ENCODE assay signal across 14 mouse cellular contexts in genomic region chr5:127587854-127588253, GRCm38 (mm10). TPM values are rescaled to one million over a fixed set of nuclear protein-coding genes. Genes with fewer than 3 reads are reported as not detected.
DNase-seq lines count a peak whose midpoint lies in the region; ATAC-seq and TF ChIP-seq lines count a peak whose summit lies in the region.
"Had no signal": no experiment of that assay in that cellular context is flagged by ENCODE, and none has a peak within 500 bp of the region (broad histone marks: within the 10 kb centered on the region; RNA-seq: fewer than 3 reads in every experiment).

No protein-coding gene starts in this region.

- no peaks in the 10 kb centered on the region for H3K4me1 ChIP-seq in forebrain, postnatal 0 days (ENCODE audit: insufficient read depth)
- no peaks in the 10 kb centered on the region for H3K4me1 ChIP-seq in forebrain, embryonic 16.5 days (replicated peaks; ENCODE audit: control insufficient read depth, insufficient read depth, low read length)
- H3K4me1 ChIP-seq in midbrain, embryonic 14.5 days (ENCODE audit: control insufficient read depth, insufficient read depth, low read length): no peaks in the 10 kb centered on the region
- no peaks in the 10 kb centered on the region for H3K4me1 ChIP-seq in midbrain, embryonic 13.5 days (replicated peaks)
- no peaks in the 10 kb centered on the region for H3K4me1 ChIP-seq in cortical plate, adult 2 months (ENCODE audit: control insufficient read depth, insufficient read depth, low read length)
- H3K4me1 ChIP-seq in stomach, postnatal 0 days (replicated peaks; ENCODE audit: control insufficient read depth, insufficient read depth): no peaks in the 10 kb centered on the region
- H3K4me1 ChIP-seq: embryonic facial prominence, embryonic 12.5 days; forebrain, embryonic 13.5 days; lung, embryonic 15.5 days; midbrain, embryonic 15.5 days had no signal

- 75% methylated on average over 6 of the region's 6 CpGs for WGBS in forebrain, postnatal 0 days
- 76% methylated on average over 6 of the region's 6 CpGs for WGBS in forebrain, embryonic 16.5 days
- 76% methylated on average over 6 of the region's 6 CpGs for WGBS in midbrain, embryonic 14.5 days
- WGBS in midbrain, embryonic 13.5 days: 76% methylated on average over 6 of the region's 6 CpGs
- WGBS in stomach, postnatal 0 days: 70% methylated on average over 6 of the region's 6 CpGs

- no peak for TF ChIP-seq POLR2A in cortical plate, adult 2 months (IDR thresholded peaks at IDR 0.05; ENCODE audit: extremely low read depth, insufficient read depth, low read length)

- H3K27me3 ChIP-seq in forebrain, postnatal 0 days (ENCODE audit: insufficient read depth, low read length): no peaks in the 10 kb centered on the region
- no peaks in the 10 kb centered on the region for H3K27me3 ChIP-seq in forebrain, embryonic 16.5 days (replicated peaks; ENCODE audit: control insufficient read depth, insufficient read depth, low read length)
- no peaks in the 10 kb centered on the region for H3K27me3 ChIP-seq in midbrain, embryonic 14.5 days (ENCODE audit: control insufficient read depth, insufficient read depth, low read length)
- H3K27me3 ChIP-seq in midbrain, embryonic 13.5 days: no peaks in the 10 kb centered on the region
- no peaks in the 10 kb centered on the region for H3K27me3 ChIP-seq in stomach, postnatal 0 days (ENCODE audit: control insufficient read depth, insufficient read depth, low read length)
- H3K27me3 ChIP-seq: embryonic facial prominence, embryonic 12.5 days; forebrain, embryonic 13.5 days; lung, embryonic 15.5 days; midbrain, embryonic 15.5 days had no signal

- TF ChIP-seq CTCF in forebrain, postnatal 0 days (IDR thresholded peaks at IDR 0.05; ENCODE audit: low read depth): peak; percentile 37
- TF ChIP-seq CTCF in cortical plate, adult 2 months (IDR thresholded peaks at IDR 0.05; ENCODE audit: extremely low read depth, insufficient read depth, low read length): peak; percentile 11; the same call in 1 of the 2 replicates
- TF ChIP-seq CTCF in stomach, postnatal 0 days (IDR thresholded peaks at IDR 0.05; ENCODE audit: low read depth): peak; percentile 46

- ATAC-seq in forebrain, postnatal 0 days: no peak
- ATAC-seq in forebrain, embryonic 16.5 days: no peak
- ATAC-seq in midbrain, embryonic 14.5 days (ENCODE audit: low FRiP score, low TSS enrichment): no peak
- ATAC-seq in midbrain, embryonic 13.5 days: no peak
- ATAC-seq in stomach, postnatal 0 days (ENCODE audit: low FRiP score, low TSS enrichment): no peak
- ATAC-seq: forebrain, embryonic 13.5 days; intestine, embryonic 16.5 days; midbrain, embryonic 15.5 days had no signal

- TF ChIP-seq EP300 in stomach, postnatal 0 days (optimal IDR thresholded peaks at IDR 0.05): no peak

- no peak overlapping the region for H3K4me2 ChIP-seq in forebrain, postnatal 0 days (ENCODE audit: low read depth)
- H3K4me2 ChIP-seq in forebrain, embryonic 16.5 days (ENCODE audit: low read length): no peak overlapping the region
- no peak overlapping the region for H3K4me2 ChIP-seq in midbrain, embryonic 14.5 days (ENCODE audit: low read length)
- no peak overlapping the region for H3K4me2 ChIP-seq in midbrain, embryonic 13.5 days (replicated peaks)
- no peak overlapping the region for H3K4me2 ChIP-seq in stomach, postnatal 0 days (replicated peaks; ENCODE audit: low read depth)
- H3K4me2 ChIP-seq: embryonic facial prominence, embryonic 12.5 days; forebrain, embryonic 13.5 days; lung, embryonic 15.5 days; midbrain, embryonic 15.5 days had no signal

- no peak overlapping the region for H3K27ac ChIP-seq in forebrain, postnatal 0 days (ENCODE audit: low read depth, low read length)
- H3K27ac ChIP-seq in forebrain, embryonic 16.5 days (ENCODE audit: low read length): no peak overlapping the region
- no peak overlapping the region for H3K27ac ChIP-seq in midbrain, embryonic 14.5 days (replicated peaks; ENCODE audit: low read depth, low read length)
- H3K27ac ChIP-seq in midbrain, embryonic 13.5 days: no peak overlapping the region
- no peak overlapping the region for H3K27ac ChIP-seq in cortical plate, adult 2 months (ENCODE audit: insufficient read depth, low read length)
- no peak overlapping the region for H3K27ac ChIP-seq in stomach, postnatal 0 days (replicated peaks)
- H3K27ac ChIP-seq: embryonic facial prominence, embryonic 12.5 days; forebrain, embryonic 13.5 days; lung, embryonic 15.5 days; midbrain, embryonic 15.5 days had no signal

- H3K4me3 ChIP-seq in forebrain, postnatal 0 days (ENCODE audit: low read depth, low read length): no peak overlapping the region
- H3K4me3 ChIP-seq in forebrain, embryonic 16.5 days (replicated peaks; ENCODE audit: low read length): no peak overlapping the region
- H3K4me3 ChIP-seq in midbrain, embryonic 14.5 days (replicated peaks; ENCODE audit: low read depth, low read length): no peak overlapping the region
- no peak overlapping the region for H3K4me3 ChIP-seq in midbrain, embryonic 13.5 days (replicated peaks)
- H3K4me3 ChIP-seq in cortical plate, adult 2 months (ENCODE audit: insufficient read depth, low read length): no peak overlapping the region
- no peak overlapping the region for H3K4me3 ChIP-seq in stomach, postnatal 0 days (ENCODE audit: low read depth, low read length)
- H3K4me3 ChIP-seq: embryonic facial prominence, embryonic 12.5 days; forebrain, embryonic 13.5 days; lung, embryonic 15.5 days; midbrain, embryonic 15.5 days had no signal

- peaks cover 8% of the 10 kb centered on the region; the same call in 1 of the 2 replicates for H3K36me3 ChIP-seq in forebrain, postnatal 0 days (ENCODE audit: insufficient read depth)
- 0 out of 2 replicates have a peak, but pooled peaks cover 4% of the 10 kb centered on the region for H3K36me3 ChIP-seq in forebrain, embryonic 16.5 days (ENCODE audit: control insufficient read depth, insufficient read depth)
- no peaks in the 10 kb centered on the region for H3K36me3 ChIP-seq in midbrain, embryonic 14.5 days (ENCODE audit: control insufficient read depth, insufficient read depth, low read length)
- peaks cover 13% of the 10 kb centered on the region for H3K36me3 ChIP-seq in midbrain, embryonic 13.5 days
- H3K36me3 ChIP-seq in stomach, postnatal 0 days (ENCODE audit: control insufficient read depth, insufficient read depth, low read length): no peaks in the 10 kb centered on the region
- H3K36me3 ChIP-seq: embryonic facial prominence, embryonic 12.5 days had no signal

- H3K9ac ChIP-seq in forebrain, postnatal 0 days: no peak overlapping the region
- no peak overlapping the region for H3K9ac ChIP-seq in forebrain, embryonic 16.5 days (replicated peaks; ENCODE audit: low read depth, low read length)
- no peak overlapping the region for H3K9ac ChIP-seq in midbrain, embryonic 14.5 days (replicated peaks; ENCODE audit: low read length)
- no peak overlapping the region for H3K9ac ChIP-seq in midbrain, embryonic 13.5 days (replicated peaks)
- H3K9ac ChIP-seq in stomach, postnatal 0 days (ENCODE audit: low read length): no peak overlapping the region
- H3K9ac ChIP-seq: embryonic facial prominence, embryonic 12.5 days; forebrain, embryonic 13.5 days; lung, embryonic 15.5 days; midbrain, embryonic 15.5 days had no signal

- peak; percentile 24 for DNase-seq in forebrain, postnatal 0 days
- peak; percentile 42 for DNase-seq in midbrain, embryonic 14.5 days
- no peak for DNase-seq in stomach, postnatal 0 days (ENCODE audit: low spot score)
- DNase-seq in adrenal gland, adult 18-20 months (ENCODE audit: low spot score in 2 of 2): no peak
- no peak for DNase-seq in spleen, postnatal 10 days (ENCODE audit: low spot score in 2 of 2)

- no peaks in the 10 kb centered on the region for H3K9me3 ChIP-seq in forebrain, postnatal 0 days (ENCODE audit: low read length)
- no peaks in the 10 kb centered on the region for H3K9me3 ChIP-seq in forebrain, embryonic 16.5 days (ENCODE audit: control insufficient read depth, low read length)
- no peaks in the 10 kb centered on the region for H3K9me3 ChIP-seq in midbrain, embryonic 14.5 days (ENCODE audit: control insufficient read depth, low read length)
- H3K9me3 ChIP-seq in midbrain, embryonic 13.5 days: no peaks in the 10 kb centered on the region
- no peaks in the 10 kb centered on the region for H3K9me3 ChIP-seq in stomach, postnatal 0 days (ENCODE audit: control insufficient read depth, low read length)
- H3K9me3 ChIP-seq: embryonic facial prominence, embryonic 12.5 days; forebrain, embryonic 13.5 days; lung, embryonic 15.5 days; midbrain, embryonic 15.5 days had no signal

RNA-seq across cellular contexts. Expression of gene Glt1d1, which starts 44.2 kb away (rescaled TPM):
- total RNA-seq in forebrain, postnatal 0 days (2014; rRNA removed): 10.5 and 12.0 TPM in 2 replicates
- 1.0 and 1.1 TPM in 2 replicates for polyA plus RNA-seq in forebrain, postnatal 0 days (2015; fragmentation: Nextera tagmentation; extraction: Ambion mirVana)
- polyA plus RNA-seq in forebrain, embryonic 16.5 days (2015; fragmentation: Nextera tagmentation; extraction: Ambion mirVana): 0.98 and 1.1 TPM in 2 replicates
- 1.1 and 1.6 TPM in 2 replicates for polyA plus RNA-seq in midbrain, embryonic 14.5 days (2014; fragmentation: Nextera tagmentation; extraction: Ambion mirVana)
- polyA plus RNA-seq in midbrain, embryonic 13.5 days (2015; fragmentation: Nextera tagmentation; extraction: Ambion mirVana): 1.5 and 1.9 TPM in 2 replicates
- 20.5 and 20.9 TPM in 2 replicates for polyA plus RNA-seq in cortical plate, adult 2 months (2012; rRNA removed)
- polyA plus RNA-seq in stomach, postnatal 0 days (2015; fragmentation: Nextera tagmentation; extraction: Ambion mirVana): 0.40 and 0.77 TPM in 2 replicates
- under 1 TPM; 0.33 to 0.35 TPM for total RNA-seq in adrenal gland, adult 18-20 months (2021)
- polyA plus RNA-seq: heart, postnatal 0 days had no signal

RNA-seq across cellular contexts. Expression of gene Slc15a4, which starts 44.8 kb away (rescaled TPM):
- total RNA-seq in forebrain, postnatal 0 days (2014; rRNA removed): 28.7 and 30.5 TPM in 2 replicates
- polyA plus RNA-seq in forebrain, postnatal 0 days (2015; fragmentation: Nextera tagmentation; extraction: Ambion mirVana): 20.5 and 21.0 TPM in 2 replicates
- 28.2 and 32.2 TPM in 2 replicates for polyA plus RNA-seq in forebrain, embryonic 16.5 days (2015; fragmentation: Nextera tagmentation; extraction: Ambion mirVana)
- 22.8 and 27.3 TPM in 2 replicates for polyA plus RNA-seq in midbrain, embryonic 14.5 days (2014; fragmentation: Nextera tagmentation; extraction: Ambion mirVana)
- 24.4 and 26.1 TPM in 2 replicates for polyA plus RNA-seq in midbrain, embryonic 13.5 days (2015; fragmentation: Nextera tagmentation; extraction: Ambion mirVana)
- polyA plus RNA-seq in cortical plate, adult 2 months (2012; rRNA removed): 21.3 and 32.0 TPM in 2 replicates
- polyA plus RNA-seq in stomach, postnatal 0 days (2015; fragmentation: Nextera tagmentation; extraction: Ambion mirVana): 10.6 and 11.0 TPM in 2 replicates
- 10 to 100 TPM; 28.8 to 30.9 TPM for total RNA-seq in adrenal gland, adult 18-20 months (2021)

Comparison
In these comparisons a context has a peak if more than half of its experiments do, and no peak if none do; other contexts are left out.
1. DNase-seq: peak in forebrain, postnatal 0 days (single experiment) and midbrain, embryonic 14.5 days (single experiment); none in stomach, postnatal 0 days (single experiment), adrenal gland, adult 18-20 months (0 of 2) and spleen, postnatal 10 days (0 of 2).
2. Peak in every context shown above with its lines, with median percentiles within 50 percentile points of each other: CTCF ChIP-seq.